Mouse (Mus musculus): ENCODE measurements around the gene Alg9.

Alg9 gene

DNA sequence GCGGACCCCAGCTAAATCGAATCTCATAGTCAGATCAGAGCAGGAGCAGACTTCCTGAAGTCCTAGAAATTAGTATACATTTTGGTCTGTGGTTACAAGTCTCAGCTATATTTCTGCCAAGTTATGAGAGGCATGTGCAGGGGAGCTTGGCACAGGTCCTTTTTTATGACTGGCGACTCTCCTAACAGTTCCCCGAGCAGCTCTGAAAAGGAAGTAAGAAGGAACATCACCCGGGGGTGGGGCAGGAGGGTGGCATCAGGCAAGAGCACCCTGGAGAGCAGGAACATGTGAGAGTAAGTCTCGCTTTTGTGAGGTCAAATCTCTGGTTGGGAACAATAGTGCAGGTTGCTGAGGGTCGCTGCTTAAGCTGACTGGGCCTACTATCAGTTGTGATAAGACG, 75.9 kb downstream of the Alg9 start:
- DNase-seq (ENCODE audit: low read depth, low spot score), result no peak

- peak; percentile 39 for DNase-seq (ENCODE audit: low read depth, low spot score)
These were observed 78.0 kb downstream of the Alg9 start for GRCm38 (mm10) chr9:50852634-50853349.

DNA sequence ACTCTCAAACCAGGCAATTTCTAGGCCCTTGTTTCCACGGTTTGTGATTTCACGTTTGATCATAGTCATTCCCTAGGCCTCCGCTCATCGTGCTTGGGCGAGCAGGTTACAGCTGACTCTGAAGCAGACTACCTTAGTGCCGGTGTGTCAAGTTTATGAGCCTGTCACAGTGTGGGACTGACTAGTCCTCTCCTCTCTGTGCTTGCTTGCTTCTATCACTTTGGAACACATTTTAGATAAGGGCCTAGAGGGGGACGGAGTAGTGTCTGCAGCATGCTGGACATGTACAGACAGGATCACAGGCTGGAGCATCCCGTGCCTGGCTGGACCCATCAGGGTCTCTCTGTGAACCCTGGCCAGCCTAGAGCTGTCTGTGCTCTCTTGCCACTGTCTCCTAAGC, 79.6 kb downstream of the Alg9 start:
- DNase-seq (ENCODE audit: low read depth, low spot score), result no peak

DNA sequence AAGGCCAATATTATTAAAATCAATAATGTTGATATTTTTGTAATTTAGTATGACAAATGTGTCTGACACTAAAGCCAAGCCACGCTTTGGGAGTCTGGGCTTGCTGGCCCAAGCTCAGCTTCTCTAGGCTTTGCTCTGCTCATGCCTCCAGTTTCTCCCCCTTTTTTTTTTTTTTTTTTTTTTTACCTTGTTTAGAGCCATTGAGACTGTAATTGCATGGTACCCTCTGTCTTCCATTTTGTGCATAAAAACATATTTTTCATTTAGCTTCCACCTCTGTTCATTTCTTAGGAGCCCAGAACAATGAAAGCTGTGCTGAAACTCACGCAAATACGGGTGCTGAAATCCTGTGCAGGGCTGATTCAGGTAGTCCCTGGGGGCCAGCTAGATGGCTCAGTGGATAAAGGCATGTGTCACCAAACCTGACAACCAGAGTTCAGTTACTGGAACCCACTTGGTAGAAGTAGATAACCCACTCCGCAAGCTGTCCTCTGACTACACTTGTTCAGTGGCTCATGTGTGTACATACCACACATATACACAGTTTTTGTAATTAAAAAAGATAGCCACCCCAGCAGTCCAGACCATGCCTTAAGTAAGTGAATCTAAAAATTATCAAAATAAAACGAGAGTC, 80.4 kb downstream of the Alg9 start:
- no peak for DNase-seq (ENCODE audit: low read depth, low spot score)

DNA sequence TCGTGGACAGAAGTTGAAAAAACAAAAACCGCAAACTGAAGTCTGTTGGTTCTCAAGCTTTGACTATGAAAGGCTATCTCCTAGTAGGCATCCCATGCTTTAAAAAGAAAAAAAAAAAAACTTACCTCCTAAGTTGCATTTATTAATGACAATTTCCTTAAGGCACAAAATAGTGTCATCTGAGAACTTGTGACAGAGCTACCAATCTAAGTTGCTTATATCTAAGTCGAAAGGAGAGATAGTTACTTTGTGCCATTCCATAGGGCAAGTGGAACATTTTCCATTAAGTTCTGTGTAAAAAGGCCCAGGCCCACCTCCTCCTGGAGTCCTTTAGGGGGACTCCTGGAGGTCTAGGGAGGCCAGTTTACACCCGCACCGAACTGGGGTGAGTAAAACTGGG, 81.0 kb downstream of the Alg9 start:
- DNase-seq (ENCODE audit: low read depth, low spot score), result no peak

DNA sequence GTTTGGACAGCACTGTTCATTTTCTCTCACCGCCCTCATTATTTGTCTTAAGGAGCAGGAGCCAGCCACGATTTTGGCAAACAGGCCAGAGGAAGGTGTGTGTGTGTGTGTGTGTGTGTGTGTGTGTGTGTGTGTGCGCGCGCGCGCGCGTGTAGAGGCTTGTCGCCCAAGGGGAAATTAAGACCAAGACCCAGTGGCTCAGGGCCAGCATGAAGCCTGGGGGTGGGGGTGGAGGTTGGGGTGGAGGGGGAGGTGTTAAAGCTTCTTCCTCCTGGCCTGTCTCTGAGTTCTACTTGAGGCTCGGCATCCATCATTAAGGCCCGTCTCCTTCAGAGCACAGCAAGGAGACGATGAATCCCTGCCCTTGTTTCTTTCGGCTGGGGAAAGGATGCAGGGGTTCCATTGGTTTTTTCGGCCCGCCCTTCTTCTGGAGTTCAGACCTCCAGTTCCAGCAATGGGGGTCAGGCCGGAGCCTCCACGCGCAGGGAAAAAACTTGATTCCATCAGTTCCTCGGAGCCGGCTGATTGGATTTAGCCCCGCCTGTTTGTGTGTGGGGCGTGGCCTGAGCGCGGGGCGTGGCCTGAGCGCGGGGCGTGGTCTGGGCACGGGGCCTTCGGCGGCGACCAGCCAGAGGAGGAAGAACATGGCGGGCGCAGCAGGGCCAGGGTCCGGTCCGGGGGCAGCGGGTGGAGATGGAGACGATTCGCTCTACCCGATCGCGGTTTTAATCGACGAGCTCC, 81.7 kb downstream of the Alg9 start:
- peak; percentile 94 for DNase-seq (ENCODE audit: low read depth, low spot score)

DNA sequence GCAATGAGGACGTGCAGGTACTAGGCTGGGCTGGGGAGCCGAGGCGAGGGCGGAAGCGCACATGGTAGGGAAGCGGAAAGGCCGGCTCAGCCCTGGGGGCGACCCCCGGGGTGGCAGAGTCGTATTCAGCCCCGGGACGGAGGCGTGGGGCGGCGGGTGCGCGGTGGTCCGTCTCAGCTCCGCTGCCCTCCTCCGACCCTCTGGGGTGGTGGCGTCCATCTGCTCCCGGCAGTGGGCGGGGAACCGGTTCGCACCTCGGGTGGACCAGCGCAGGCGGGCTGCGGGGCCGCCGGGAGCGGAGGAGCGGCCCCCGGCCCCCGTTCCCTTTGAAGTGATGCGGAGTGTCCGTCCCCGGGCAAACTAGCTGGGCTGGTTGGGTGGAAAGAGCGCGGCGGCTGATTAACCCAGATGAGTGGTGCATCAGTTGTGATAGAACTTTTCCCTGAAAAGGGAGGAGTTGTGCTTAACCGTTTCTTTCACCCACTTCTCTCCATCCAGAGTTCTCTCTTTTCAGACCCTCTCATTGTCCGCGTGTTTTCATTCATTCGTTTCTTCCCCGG, 82.3 kb downstream of the Alg9 start:
- no peak for DNase-seq (ENCODE audit: low read depth, low spot score)

- DNase-seq (ENCODE audit: low read depth, low spot score), result no peak
These were observed 83.9 kb downstream of the Alg9 start for GRCm38 (mm10) chr9:50858681-50859080.

GRCm38 (mm10) chr9:50861119-50861839, 86.5 kb downstream of the Alg9 start:
- no peak for DNase-seq (ENCODE audit: low read depth, low spot score)

- DNase-seq (ENCODE audit: low read depth, low spot score), result peak; percentile 44
These were observed 89.0 kb downstream of the Alg9 start for GRCm38 (mm10) chr9:50863824-50864223.

GRCm38 (mm10) chr9:50864877-50865276, 90.1 kb downstream of the Alg9 start:
- no peak for DNase-seq (ENCODE audit: low read depth, low spot score)

DNA sequence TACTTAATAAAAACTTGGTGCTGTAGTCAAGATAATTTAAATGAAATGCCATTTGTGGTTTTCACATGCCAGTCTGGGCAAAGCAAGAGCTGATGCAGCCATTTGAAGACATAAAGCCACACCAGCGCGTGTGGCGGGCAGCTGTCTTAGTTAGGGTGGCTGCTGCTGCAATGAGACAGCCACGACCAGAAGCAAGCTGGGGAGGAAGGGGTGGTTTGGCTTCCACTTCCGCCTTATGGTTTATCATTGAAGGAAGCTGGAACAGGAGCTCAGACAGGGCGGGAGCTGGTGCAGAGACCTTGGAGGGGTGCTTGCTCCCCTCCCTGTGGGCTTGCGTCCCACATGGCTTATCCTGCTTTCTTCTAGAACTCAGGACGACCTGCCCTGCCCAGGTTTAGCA, 91.0 kb downstream of the Alg9 start:
- peak; percentile 52 for DNase-seq (ENCODE audit: low read depth, low spot score)

- no peak for DNase-seq (ENCODE audit: low read depth, low spot score)
These were observed 92.2 kb downstream of the Alg9 start for GRCm38 (mm10) chr9:50867015-50867414.

GRCm38 (mm10) chr9:50868182-50868581, 93.4 kb downstream of the Alg9 start:
- no peak for DNase-seq (ENCODE audit: low read depth, low spot score)

DNA sequence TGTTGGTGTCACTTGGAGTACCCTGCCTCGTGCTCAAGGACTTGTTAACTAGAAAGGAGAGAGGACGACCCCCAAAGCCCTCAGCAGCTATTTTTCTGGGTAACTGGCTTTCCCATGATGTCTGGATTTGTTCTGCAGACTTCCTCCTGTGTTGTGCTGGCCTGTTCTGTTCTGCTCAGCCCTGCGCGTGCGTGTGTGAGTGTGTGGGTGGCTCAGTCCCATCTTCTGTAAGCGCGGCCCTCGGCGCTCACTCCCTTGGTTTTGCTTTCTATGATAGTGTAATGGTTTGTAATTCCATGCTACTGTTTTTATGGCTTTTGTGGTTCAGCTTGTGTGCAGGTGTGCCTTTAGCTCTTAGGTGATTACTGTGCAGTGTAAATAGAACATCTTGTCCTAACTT, 98.4 kb downstream of the Alg9 start:
- no peak for DNase-seq (ENCODE audit: low read depth, low spot score)

DNA sequence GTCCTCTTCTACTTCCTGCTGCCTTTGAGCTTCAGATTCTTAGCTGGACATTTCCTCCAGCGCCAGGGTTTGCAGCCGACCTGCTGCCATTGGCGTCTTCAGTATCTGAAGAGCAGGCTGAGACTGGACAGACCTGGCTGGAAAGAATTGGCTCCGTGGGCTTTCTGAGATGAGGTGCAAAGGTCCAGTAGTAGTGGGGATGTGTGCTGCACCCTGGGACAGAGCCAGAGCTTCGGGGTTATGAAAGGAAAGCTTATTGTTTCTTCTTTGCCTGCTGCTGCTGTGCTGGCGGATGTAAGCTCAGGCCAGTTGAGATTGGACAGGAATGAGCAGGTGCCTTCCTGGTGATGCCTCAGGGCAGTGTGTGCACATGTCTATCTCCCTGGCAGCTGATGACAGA, 99.2 kb downstream of the Alg9 start:
- no peak for DNase-seq (ENCODE audit: low read depth, low spot score)

DNA sequence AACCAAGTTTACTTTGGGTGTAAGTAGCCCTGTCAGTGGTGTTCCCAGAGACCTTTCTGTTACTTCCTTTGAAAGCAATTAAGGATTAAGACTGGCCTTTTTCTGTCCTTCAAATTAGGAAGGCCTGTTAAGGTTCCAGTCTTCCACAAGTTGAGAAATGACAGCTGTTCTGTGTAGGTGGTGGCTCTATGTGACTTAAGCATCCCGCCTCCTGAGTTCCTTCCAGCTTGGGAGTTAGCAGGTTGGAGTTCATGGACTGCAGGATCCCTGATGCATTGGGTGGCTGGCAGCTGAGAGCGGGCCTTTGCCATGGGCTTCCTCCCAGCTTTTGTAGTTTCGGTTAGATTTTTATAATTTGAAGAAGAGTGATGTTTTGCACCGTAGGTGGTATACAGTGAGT, 100.7 kb downstream of the Alg9 start:
- DNase-seq (ENCODE audit: low read depth, low spot score), result no peak

DNA sequence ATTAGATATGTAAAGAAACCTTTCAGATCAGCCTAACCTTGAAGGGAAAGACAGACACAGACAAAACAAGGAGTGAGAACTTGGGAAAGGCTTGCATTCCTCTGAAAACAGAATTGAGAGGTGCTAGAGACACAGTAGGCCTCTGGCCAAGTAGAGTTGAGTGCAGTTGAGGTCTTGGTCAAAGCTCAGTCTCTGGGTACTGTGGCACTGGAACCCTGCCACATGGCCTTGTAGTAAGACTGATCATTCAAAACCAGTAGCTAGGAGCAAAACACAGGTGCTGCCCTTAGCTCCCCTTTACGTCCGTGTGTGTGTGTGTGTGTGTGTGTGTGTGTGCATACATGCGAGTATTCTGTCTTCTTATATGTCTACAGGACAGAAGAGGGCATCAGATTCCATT, 101.5 kb downstream of the Alg9 start:
- DNase-seq (ENCODE audit: low read depth, low spot score), result no peak

GRCm38 (mm10) chr9:50877431-50877830, 102.6 kb downstream of the Alg9 start:
- no peak for DNase-seq (ENCODE audit: low read depth, low spot score)

- DNase-seq (ENCODE audit: low read depth, low spot score), result no peak
These were observed 107.4 kb downstream of the Alg9 start for GRCm38 (mm10) chr9:50882183-50882582.

- DNase-seq (ENCODE audit: low read depth, low spot score), result no peak
These were observed 109.3 kb downstream of the Alg9 start for GRCm38 (mm10) chr9:50884093-50884492.

Data from CD4-positive, CD25-positive, alpha-beta regulatory T cell, adult 2 months (primary cell).